In genomic region chr14:56177651-56178050, GRCm38 (mm10) we compare ENCODE assay signal across 10 mouse cellular contexts. TPM values are rescaled to one million over a fixed set of nuclear protein-coding genes. Genes with fewer than 3 reads are reported as not detected.
A peak's percentile ranks its signal among the peaks of the same experiment; 100 is the strongest.
DNase-seq lines count a peak whose midpoint lies in the region; ATAC-seq and TF ChIP-seq lines count a peak whose summit lies in the region.
"Not testable (repeated sequence)": the region's sequence is repeated elsewhere in the genome, so short reads cannot be mapped to it uniquely, and the experiment has no call there.
"Had no signal": no experiment of that assay in that cellular context is flagged by ENCODE, and none has a peak within 500 bp of the region (broad histone marks: within the 10 kb centered on the region; RNA-seq: fewer than 3 reads in every experiment).

No protein-coding gene starts in this region.

- H3K4me3 ChIP-seq in cerebellum, adult 2 months (replicated peaks; ENCODE audit: insufficient read depth, low read depth, low read length); intestine, postnatal 0 days (ENCODE audit: low read depth, low read length); spleen, adult 2 months (ENCODE audit: extremely low read depth, insufficient read depth, insufficient read length): not testable (repeated sequence)

- not testable (repeated sequence) for H3K9ac ChIP-seq in intestine, postnatal 0 days (ENCODE audit: low read depth, low read length)

- H3K36me3 ChIP-seq in intestine, postnatal 0 days (ENCODE audit: control insufficient read depth, insufficient read depth); spleen, adult 2 months (ENCODE audit: control insufficient read depth, insufficient read depth, low read length): not testable (repeated sequence)

- H3K4me2 ChIP-seq in intestine, postnatal 0 days (replicated peaks; ENCODE audit: low read depth): not testable (repeated sequence)

- 28% methylated on average over 8 of the region's 8 CpGs for WGBS in cerebellum, adult 2 months
- WGBS in intestine, postnatal 0 days: 27% methylated on average over 8 of the region's 8 CpGs
- 22% methylated on average over 8 of the region's 8 CpGs for WGBS in spleen, adult 2 months

- H3K27ac ChIP-seq in cerebellum, adult 2 months (ENCODE audit: insufficient read depth, low read length); intestine, postnatal 0 days (ENCODE audit: low read depth, low read length); spleen, adult 2 months (ENCODE audit: insufficient read depth, low read length): not testable (repeated sequence)

- not testable (repeated sequence) for H3K9me3 ChIP-seq in intestine, postnatal 0 days (ENCODE audit: control insufficient read depth)

- TF ChIP-seq CTCF in cerebellum, adult 2 months (IDR thresholded peaks at IDR 0.05; ENCODE audit: borderline replicate concordance, insufficient read depth, low read depth, low read length): peak; percentile 38; the same call in 1 of the 2 replicates
- peak; percentile 68 for TF ChIP-seq CTCF in intestine, postnatal 0 days (IDR thresholded peaks at IDR 0.05; ENCODE audit: low read depth)
- TF ChIP-seq CTCF in spleen, adult 2 months (IDR thresholded peaks at IDR 0.05; ENCODE audit: extremely low read depth, insufficient read depth, insufficient read length, insufficient replicate concordance): peak; percentile 34; the same call in 1 of the 2 replicates

- peak; percentile 71 for DNase-seq in R1 (ENCODE audit: low read depth, low spot score)
- DNase-seq in cerebellum, adult 2 months: not testable (repeated sequence)
- DNase-seq in left cerebral cortex, postnatal 4 days: peak; percentile 57
- peak; percentile 52 for DNase-seq in mesoderm, embryonic 11.5 days (ENCODE audit: low read depth, low spot score)
- peak in 1 of 2 experiments; percentile 19 for DNase-seq in spleen, adult 2 months (ENCODE audit: low read depth in 1 of 2, low spot score in 2 of 2)

- intact Hi-C loops in left cerebral cortex, postnatal 4 days (cut with DNase I): not testable (repeated sequence)

- not testable (repeated sequence) for H3K27me3 ChIP-seq in cerebellum, adult 2 months (ENCODE audit: control insufficient read depth, insufficient read depth, low read length); intestine, postnatal 0 days (replicated peaks; ENCODE audit: control insufficient read depth, insufficient read depth, low read length); spleen, adult 2 months (ENCODE audit: control insufficient read depth, insufficient read depth, low read length)

- TF ChIP-seq POLR2A in cerebellum, adult 2 months (IDR thresholded peaks at IDR 0.05; ENCODE audit: borderline replicate concordance, insufficient read depth, low read length); spleen, adult 2 months (IDR thresholded peaks at IDR 0.05; ENCODE audit: low read depth, low read length): not testable (repeated sequence)

- 0 out of 2 replicates have a peak, but pooled peaks have one; percentile 64 for ATAC-seq in frontal cortex, adult (ENCODE audit: low TSS enrichment)
- not testable (repeated sequence) for ATAC-seq in intestine, postnatal 0 days

- not testable (repeated sequence) for H3K4me1 ChIP-seq in cerebellum, adult 2 months (ENCODE audit: control insufficient read depth, insufficient read depth, low read length); intestine, postnatal 0 days (replicated peaks; ENCODE audit: control insufficient read depth, insufficient read depth, low read length); spleen, adult 2 months (ENCODE audit: control insufficient read depth, insufficient read depth, insufficient read length)

RNA-seq across cellular contexts. Expression of gene Gzmn, which starts 3.3 kb away (rescaled TPM):
- polyA plus RNA-seq in cerebellum, adult 2 months (2012; rRNA removed): not detected in 2 replicates
- not detected in 2 replicates for polyA plus RNA-seq in intestine, postnatal 0 days (2015; fragmentation: Nextera tagmentation; extraction: Ambion mirVana)
- total RNA-seq in left cerebral cortex, postnatal 4 days (2021): not detected
- polyA plus RNA-seq in spleen, adult 2 months (2012; rRNA removed): not detected in 2 replicates
- total RNA-seq: left cerebral cortex, postnatal 25 days; monocyte, adult 5-6 weeks had no signal
- polyA plus RNA-seq: hindbrain, embryonic 13.5 days had no signal

RNA-seq across cellular contexts. Expression of gene Gzmg, which starts 18.3 kb away (rescaled TPM):
- not detected in 2 replicates for polyA plus RNA-seq in cerebellum, adult 2 months (2012; rRNA removed)
- not detected in 2 replicates for polyA plus RNA-seq in intestine, postnatal 0 days (2015; fragmentation: Nextera tagmentation; extraction: Ambion mirVana)
- not detected for total RNA-seq in left cerebral cortex, postnatal 4 days (2021)
- not detected in 2 replicates for polyA plus RNA-seq in spleen, adult 2 months (2012; rRNA removed)
- total RNA-seq: left cerebral cortex, postnatal 25 days; monocyte, adult 5-6 weeks had no signal
- polyA plus RNA-seq: hindbrain, embryonic 13.5 days had no signal

RNA-seq across cellular contexts. Expression of gene Gzmf, which starts 33.6 kb away (rescaled TPM):
- not detected in 2 replicates for polyA plus RNA-seq in cerebellum, adult 2 months (2012; rRNA removed)
- polyA plus RNA-seq in intestine, postnatal 0 days (2015; fragmentation: Nextera tagmentation; extraction: Ambion mirVana): not detected in 2 replicates
- not detected for total RNA-seq in left cerebral cortex, postnatal 4 days (2021)
- not detected in 2 replicates for polyA plus RNA-seq in spleen, adult 2 months (2012; rRNA removed)
- total RNA-seq: left cerebral cortex, postnatal 25 days; monocyte, adult 5-6 weeks had no signal
- polyA plus RNA-seq: hindbrain, embryonic 13.5 days had no signal

RNA-seq across cellular contexts. Expression of gene Gzmd, which starts 45.2 kb away (rescaled TPM):
- not detected in 2 replicates for polyA plus RNA-seq in cerebellum, adult 2 months (2012; rRNA removed)
- polyA plus RNA-seq in intestine, postnatal 0 days (2015; fragmentation: Nextera tagmentation; extraction: Ambion mirVana): not detected in 2 replicates
- total RNA-seq in left cerebral cortex, postnatal 4 days (2021): not detected
- not detected in 2 replicates for polyA plus RNA-seq in spleen, adult 2 months (2012; rRNA removed)
- total RNA-seq: left cerebral cortex, postnatal 25 days; monocyte, adult 5-6 weeks had no signal
- polyA plus RNA-seq: hindbrain, embryonic 13.5 days had no signal

RNA-seq across cellular contexts. Expression of gene Gzmc, which starts 56.8 kb away (rescaled TPM):
- not detected in 2 replicates for polyA plus RNA-seq in cerebellum, adult 2 months (2012; rRNA removed)
- not detected in 2 replicates for polyA plus RNA-seq in intestine, postnatal 0 days (2015; fragmentation: Nextera tagmentation; extraction: Ambion mirVana)
- not detected for total RNA-seq in left cerebral cortex, postnatal 4 days (2021)
- polyA plus RNA-seq in spleen, adult 2 months (2012; rRNA removed): not detected in 2 replicates
- total RNA-seq: left cerebral cortex, postnatal 25 days had no signal
- polyA plus RNA-seq: hindbrain, embryonic 13.5 days had no signal
